Mouse (Mus musculus): ENCODE measurements around the gene Frem2. TPM values are rescaled to one million over a fixed set of nuclear protein-coding genes. Genes with fewer than 3 reads are reported as not detected.

Gene Frem2
- 1.1 and 1.2 TPM in 2 replicates for polyA plus RNA-seq (2015; fragmentation: Nextera tagmentation; extraction: Ambion mirVana)

GRCm38 (mm10) chr3:53656878-53657561, at the start of gene Frem2:
Gene Frem2, minus strand, starts transcription at chr3:53657355.

GRCm38 (mm10) chr3:53488353-53488752, 168.8 kb downstream of the Frem2 start, which contains the start of gene Stoml3:
Gene Stoml3, plus strand, starts transcription at chr3:53488653.

Other genes with a start within 250 kb of the Frem2 start
- gene Nhlrc3, start 194.0 kb downstream of the Frem2 start, polyA plus RNA-seq (2015; fragmentation: Nextera tagmentation; extraction: Ambion mirVana): 5.7 and 6.9 TPM in 2 replicates
- 13.0 and 13.1 TPM in 2 replicates for gene Proser1, start 193.7 kb downstream of the Frem2 start, polyA plus RNA-seq (2015; fragmentation: Nextera tagmentation; extraction: Ambion mirVana)
- gene Stoml3, start 168.7 kb downstream of the Frem2 start, polyA plus RNA-seq (2015; fragmentation: Nextera tagmentation; extraction: Ambion mirVana): 0.41 and 0.62 TPM in 2 replicates
- not detected in 2 replicates for gene Gm10985, start 187.7 kb upstream of the Frem2 start, polyA plus RNA-seq (2015; fragmentation: Nextera tagmentation; extraction: Ambion mirVana)
- 81.6 and 97.7 TPM in 2 replicates for gene Ufm1, start 206.5 kb upstream of the Frem2 start, polyA plus RNA-seq (2015; fragmentation: Nextera tagmentation; extraction: Ambion mirVana)

All from neural tube, postnatal 0 days (tissue).